Mouse (Mus musculus) embryonic facial prominence, embryonic 12.5 days (tissue): ENCODE results near the gene Nif3l1. TPM values are rescaled to one million over a fixed set of nuclear protein-coding genes. Genes with fewer than 3 reads are reported as not detected.

Source experiments
- ATAC-seq: fragments of 200-750 bp; cut with Nextera tagmentation; 2 replicates; pipeline ENCODE4 v1.8.0; 2017; ENCODE audit not compliant: insufficient number of reproducible peaks, insufficient read depth, low FRiP score, low TSS enrichment
- H3K27ac ChIP-seq: fragments of 300-500 bp; sonication (generic); 2 replicates; pipeline ENCODE4 v1.5.1; 2016; ENCODE audit warnings: mild to moderate bottlenecking
- H3K27me3 ChIP-seq: fragments of 300-500 bp; sonication (generic); 2 replicates; pipeline ENCODE4 v1.6.1; 2016; ENCODE audit warnings: mild to moderate bottlenecking, moderate library complexity
- H3K36me3 ChIP-seq: fragments of 300-500 bp; sonication (generic); 2 replicates; pipeline ENCODE4 v1.6.1; 2016; ENCODE audit warnings: mild to moderate bottlenecking
- H3K4me1 ChIP-seq: fragments of 300-500 bp; sonication (generic); 2 replicates; pipeline ENCODE4 v1.6.1; 2016
- H3K4me2 ChIP-seq: fragments of 300-500 bp; sonication (generic); replicated peaks from 2 replicates; pipeline ENCODE4 v1.6.1; 2016; ENCODE audit warnings: mild to moderate bottlenecking, moderate library complexity
- H3K4me3 ChIP-seq: fragments of 300-500 bp; sonication (generic); 2 replicates; pipeline ENCODE4 v1.5.1; 2016; ENCODE audit warnings: mild to moderate bottlenecking
- H3K9ac ChIP-seq: fragments of 300-500 bp; sonication (generic); 2 replicates; pipeline ENCODE4 v1.6.1; 2016; ENCODE audit warnings: mild to moderate bottlenecking, moderate library complexity
- H3K9me3 ChIP-seq: fragments of 300-500 bp; sonication (generic); 2 replicates; pipeline ENCODE4 v1.6.1; 2016; ENCODE audit warnings: mild to moderate bottlenecking, moderate library complexity
- WGBS: fragments of 180-500 bp; shearing (Covaris S2); methylation state at CpG from one replicate; pipeline ENCODE4 v1.1.7; 2016; 5-methylcytosine and 5-hydroxymethylcytosine counted together
- polyA plus RNA-seq: library from polyadenylated mRNA; unstranded; fragments of >200 nt; fragmentation: Nextera tagmentation; extraction: Ambion mirVana; gene quantifications from 2 replicates; pipeline ENCODE4 v1.2.1, GENCODE M21; 2016

The Nif3l1 gene
- polyA plus RNA-seq, 1 experiment from 2014 or later, result 56.0 TPM

DNA sequence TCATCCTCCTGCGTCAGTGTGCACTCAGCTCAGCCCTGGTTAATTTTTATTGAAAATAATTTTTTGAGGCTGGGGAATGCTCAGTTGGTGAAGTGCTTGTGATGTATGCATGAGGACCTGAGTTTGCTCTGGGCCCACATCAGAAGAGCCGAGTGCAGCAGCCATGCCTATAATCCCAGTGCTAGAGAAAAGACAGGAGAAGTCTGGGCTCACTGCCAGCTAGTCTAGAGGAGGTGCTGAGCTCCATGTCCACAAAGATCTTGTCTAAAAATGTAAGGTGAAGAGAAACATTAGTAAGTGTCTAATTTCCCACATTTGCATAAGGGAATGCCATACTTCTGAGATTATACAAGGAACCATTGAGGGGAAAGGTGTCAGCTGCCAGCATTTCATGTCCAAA is 13.9 kb downstream of the Nif3l1 start:
- no peaks in the 10 kb centered on the region for H3K9me3 ChIP-seq
- no peak overlapping the region for H3K27ac ChIP-seq
- H3K4me3 ChIP-seq, result no peak overlapping the region
- ATAC-seq, result no peak
- H3K36me3 ChIP-seq, result peaks cover 88% of the 10 kb centered on the region
- no peaks in the 10 kb centered on the region for H3K27me3 ChIP-seq
- H3K9ac ChIP-seq, result no peak overlapping the region
- no peaks in the 10 kb centered on the region for H3K4me1 ChIP-seq
- 93% methylated on average over 2 of the region's 2 CpGs for WGBS
- H3K4me2 ChIP-seq, result no peak overlapping the region

DNA sequence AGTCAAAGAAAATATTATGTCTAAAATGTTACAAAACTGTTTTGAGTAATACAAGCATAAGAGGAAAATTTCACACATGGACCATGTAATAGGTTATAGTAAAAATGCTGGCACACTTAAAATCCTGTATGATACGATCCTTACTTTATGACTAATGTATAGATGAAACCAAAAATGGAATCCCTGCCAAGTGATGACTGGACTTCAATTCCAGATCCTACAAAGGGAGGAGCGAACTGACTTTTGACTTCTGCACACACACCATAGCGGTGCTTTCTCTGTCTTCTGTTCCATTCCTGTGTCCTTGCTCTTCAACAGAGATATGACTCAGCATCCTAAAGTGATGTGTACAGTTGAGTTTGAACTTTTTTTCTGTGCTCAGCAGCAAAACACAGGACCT is 15.6 kb downstream of the Nif3l1 start:
- Histone ChIP-seq H3K4me3 (no peak overlapping the region), H3K27me3 (no peaks in the 10 kb centered on the region), H3K4me2 (no peak overlapping the region), H3K27ac (no peak overlapping the region), H3K36me3 (peaks cover 89% of the 10 kb centered on the region), H3K9me3 (no peaks in the 10 kb centered on the region), H3K4me1 (no peaks in the 10 kb centered on the region), H3K9ac (no peak overlapping the region)
- 94% methylated on average over 3 of the region's 3 CpGs for WGBS
- no peak for ATAC-seq

DNA sequence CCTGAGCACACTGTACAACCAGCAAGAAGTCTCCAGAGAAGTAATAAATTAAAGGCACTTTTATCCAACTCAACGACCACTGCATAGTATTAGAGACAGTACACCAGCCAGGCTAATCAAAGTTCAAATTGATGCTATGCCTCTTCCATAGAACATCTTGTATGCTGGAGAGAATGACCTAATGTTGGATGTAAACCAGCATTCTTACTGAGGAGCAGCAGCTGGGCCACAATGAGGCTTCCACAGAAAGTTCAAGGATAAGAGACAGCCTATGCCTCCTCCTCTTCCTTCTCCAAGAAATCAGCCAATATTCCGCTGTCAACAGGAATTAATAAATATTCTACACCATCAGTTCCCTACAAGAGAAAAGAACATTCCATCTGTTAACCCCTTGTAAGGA is 19.0 kb downstream of the Nif3l1 start:
- Histone ChIP-seq H3K36me3 (peaks cover 76% of the 10 kb centered on the region), H3K27ac (no peak overlapping the region), H3K4me3 (no peak overlapping the region), H3K27me3 (no peaks in the 10 kb centered on the region), H3K9me3 (no peaks in the 10 kb centered on the region), H3K9ac (no peak overlapping the region), H3K4me1 (no peaks in the 10 kb centered on the region), H3K4me2 (no peak overlapping the region)
- ATAC-seq, result no peak
- 89% methylated on average over 2 of the region's 2 CpGs for WGBS

DNA sequence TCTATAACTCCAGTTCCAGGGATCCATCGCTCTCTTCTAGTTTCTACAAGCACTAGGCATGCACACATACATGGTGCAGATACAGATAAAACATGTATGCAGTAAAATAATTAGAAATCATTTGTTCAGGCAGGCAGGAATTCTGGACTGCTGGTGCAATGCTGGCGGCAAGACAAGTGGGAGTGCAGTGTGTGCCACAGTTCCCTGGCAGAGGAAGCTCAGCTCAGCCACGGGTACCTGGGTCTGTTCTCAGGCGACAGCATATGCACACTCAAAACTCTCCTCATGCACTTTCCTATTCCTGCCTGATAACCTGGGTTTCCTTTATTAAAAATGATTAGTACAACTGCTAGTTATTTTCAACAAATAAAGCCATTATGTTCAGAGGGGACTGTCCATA is 20.1 kb downstream of the Nif3l1 start:
- H3K27me3 ChIP-seq, result no peaks in the 10 kb centered on the region
- no peaks in the 10 kb centered on the region for H3K9me3 ChIP-seq
- no peaks in the 10 kb centered on the region for H3K4me1 ChIP-seq
- no peak overlapping the region for H3K4me3 ChIP-seq
- 89% methylated on average over 4 of the region's 4 CpGs for WGBS
- H3K27ac ChIP-seq, result no peak overlapping the region
- H3K4me2 ChIP-seq, result no peak overlapping the region
- no peak for ATAC-seq
- H3K36me3 ChIP-seq, result peaks cover 77% of the 10 kb centered on the region
- H3K9ac ChIP-seq, result no peak overlapping the region

DNA sequence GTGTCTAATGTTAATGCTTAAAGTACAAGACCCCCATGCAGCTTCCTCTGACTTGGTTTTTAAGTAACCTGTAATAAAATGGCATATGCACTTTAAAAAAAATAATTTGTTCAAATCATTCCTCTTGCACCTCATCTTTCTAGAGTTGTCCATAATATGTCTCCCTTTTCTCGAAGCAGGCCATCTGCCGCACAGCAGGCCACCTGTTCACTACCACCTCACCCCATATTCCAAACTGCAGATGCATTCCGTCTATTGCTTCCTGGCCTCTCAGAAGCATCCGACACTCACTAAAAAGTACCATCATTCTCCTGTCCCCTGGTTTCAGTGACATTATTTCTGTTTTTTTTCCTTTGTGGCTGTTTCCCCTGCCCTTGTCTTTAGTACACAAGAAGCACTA is 20.6 kb downstream of the Nif3l1 start:
- Histone ChIP-seq H3K36me3 (peaks cover 74% of the 10 kb centered on the region), H3K4me1 (no peaks in the 10 kb centered on the region), H3K9ac (no peak overlapping the region), H3K4me3 (no peak overlapping the region), H3K9me3 (no peaks in the 10 kb centered on the region), H3K27me3 (no peaks in the 10 kb centered on the region), H3K27ac (no peak overlapping the region), H3K4me2 (no peak overlapping the region)
- WGBS, result 90% methylated on average over 4 of the region's 4 CpGs
- no peak for ATAC-seq

DNA sequence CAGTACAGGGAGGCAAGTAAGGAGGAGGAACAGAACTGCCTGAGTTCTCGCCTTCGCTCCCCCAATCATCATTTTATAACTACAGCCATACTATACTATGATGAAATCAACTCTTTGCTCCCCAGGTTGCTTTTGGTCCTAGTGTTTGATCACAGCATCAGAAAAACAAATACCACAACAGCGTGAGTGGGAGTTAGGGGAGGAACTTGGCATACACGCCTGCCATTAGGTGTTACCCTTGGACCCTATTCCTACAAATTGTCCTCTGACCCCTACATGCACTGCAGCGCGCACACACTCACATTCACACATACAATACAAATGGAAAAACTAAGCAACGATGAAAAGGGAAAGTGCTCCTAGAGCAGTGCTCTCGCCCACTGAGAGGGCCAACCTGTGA is 30.7 kb downstream of the Nif3l1 start:
- Histone ChIP-seq H3K9me3 (no peaks in the 10 kb centered on the region), H3K36me3 (peaks cover 75% of the 10 kb centered on the region)
- WGBS, result 95% methylated on average over 8 of the region's 8 CpGs

DNA sequence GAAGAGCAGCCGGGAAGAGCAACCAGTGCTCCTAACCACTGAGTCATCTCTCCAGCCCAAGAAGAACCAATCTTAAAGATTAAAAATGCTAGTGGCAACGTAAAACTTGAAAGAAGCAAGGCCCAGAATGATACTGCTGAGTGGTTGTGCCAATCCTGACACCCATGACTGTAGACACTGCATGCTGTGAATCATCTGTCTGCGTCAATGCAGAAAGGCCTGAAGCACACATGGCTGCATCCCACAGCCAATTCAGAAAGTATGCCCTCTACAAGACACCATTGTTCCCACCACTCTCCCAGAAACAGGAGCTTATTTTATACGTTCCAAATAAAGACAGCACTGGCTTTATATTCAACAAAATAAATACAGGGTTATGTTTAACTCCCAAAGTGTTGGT is 37.7 kb downstream of the Nif3l1 start:
- Histone ChIP-seq H3K9ac (no peak overlapping the region), H3K27ac (no peak overlapping the region), H3K4me2 (no peak overlapping the region), H3K27me3 (no peaks in the 10 kb centered on the region), H3K4me1 (no peaks in the 10 kb centered on the region), H3K9me3 (no peaks in the 10 kb centered on the region), H3K36me3 (peaks cover 70% of the 10 kb centered on the region), H3K4me3 (no peak overlapping the region)
- no peak for ATAC-seq
- WGBS, result 95% methylated on average over 4 of the region's 4 CpGs

More for the DNA sequence above, 30.7 kb downstream of the Nif3l1 start:
- H3K4me2 ChIP-seq, result no peak overlapping the region
- no peak overlapping the region for H3K27ac ChIP-seq
- no peak overlapping the region for H3K9ac ChIP-seq
- ATAC-seq, result no peak
- no peaks in the 10 kb centered on the region for H3K4me1 ChIP-seq
- H3K27me3 ChIP-seq, result no peaks in the 10 kb centered on the region
- H3K4me3 ChIP-seq, result no peak overlapping the region

DNA sequence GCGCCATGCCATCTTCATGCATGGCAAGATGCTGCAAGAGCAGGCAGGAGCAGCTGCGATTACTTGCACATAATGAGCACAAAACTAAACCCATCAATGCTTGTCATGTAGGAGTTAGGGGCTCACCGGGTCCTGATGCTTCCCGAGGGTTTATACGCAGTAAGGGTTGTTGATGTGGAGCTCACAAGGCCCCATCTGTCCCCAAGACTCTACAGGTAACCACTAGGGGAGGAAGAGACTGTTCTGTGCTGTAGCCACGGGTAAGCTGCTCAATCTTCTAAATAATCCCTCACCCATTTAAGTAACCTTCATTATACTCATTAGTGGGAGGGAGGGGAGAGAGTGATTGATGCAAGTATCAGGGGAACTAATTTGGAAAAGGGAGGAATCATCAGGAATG is 50.7 kb downstream of the Nif3l1 start:
- Histone ChIP-seq H3K4me1 (no peaks in the 10 kb centered on the region), H3K9me3 (no peaks in the 10 kb centered on the region), H3K4me3 (no peak overlapping the region), H3K4me2 (no peak overlapping the region), H3K27me3 (no peaks in the 10 kb centered on the region), H3K36me3 (peaks cover 74% of the 10 kb centered on the region), H3K9ac (no peak overlapping the region), H3K27ac (no peak overlapping the region)
- ATAC-seq, result no peak
- WGBS, result 92% methylated on average over 6 of the region's 6 CpGs

DNA sequence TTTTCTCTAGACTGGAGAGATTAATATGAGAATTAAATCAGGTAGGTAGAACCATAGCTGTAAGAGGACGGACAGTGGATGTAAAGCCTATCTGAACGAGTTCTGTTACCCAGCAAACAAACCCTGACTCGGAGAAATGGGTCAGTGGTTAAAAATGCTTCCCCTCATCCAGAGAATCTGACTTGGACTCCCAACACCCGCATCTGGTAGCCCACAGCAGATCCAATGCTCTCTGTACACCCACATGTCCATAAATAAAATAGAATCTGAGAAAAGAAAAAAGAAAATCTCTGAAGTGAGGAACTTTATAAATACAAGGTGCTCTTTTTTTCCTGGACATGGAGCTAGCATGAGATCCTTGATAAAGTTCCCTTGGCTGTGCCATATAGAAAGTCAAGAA is 52.7 kb downstream of the Nif3l1 start:
- Histone ChIP-seq H3K27me3 (no peaks in the 10 kb centered on the region), H3K4me1 (no peaks in the 10 kb centered on the region), H3K9me3 (no peaks in the 10 kb centered on the region), H3K36me3 (peaks cover 54% of the 10 kb centered on the region), H3K4me2 (no peak overlapping the region), H3K4me3 (no peak overlapping the region), H3K9ac (no peak overlapping the region), H3K27ac (no peak overlapping the region)
- WGBS, result 91% methylated on average over 4 of the region's 4 CpGs
- ATAC-seq, result no peak

DNA sequence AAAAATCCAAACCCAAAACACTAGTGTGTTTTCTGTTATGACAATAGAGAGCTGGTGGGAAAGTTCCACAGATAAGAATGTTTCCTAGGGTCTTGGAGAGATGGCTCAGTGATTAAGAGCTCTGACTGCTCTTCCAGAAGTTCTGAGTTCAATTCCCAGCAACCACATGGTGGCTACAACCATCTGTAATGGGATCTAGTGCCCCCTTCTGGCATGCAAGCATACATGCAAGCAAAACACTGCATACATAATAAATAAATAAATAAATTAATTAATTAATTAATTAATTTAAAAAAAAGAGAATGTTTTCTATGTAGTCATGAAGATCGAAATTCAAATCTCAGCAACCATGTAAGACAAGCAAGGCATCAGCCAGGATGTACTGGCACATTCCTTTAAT is 53.8 kb downstream of the Nif3l1 start:
- no peak overlapping the region for H3K27ac ChIP-seq
- WGBS, result 98% methylated on average over 1 of the region's 1 CpGs
- peaks cover 47% of the 10 kb centered on the region for H3K36me3 ChIP-seq
- H3K9me3 ChIP-seq, result no peaks in the 10 kb centered on the region
- no peak for ATAC-seq
- H3K9ac ChIP-seq, result no peak overlapping the region
- no peak overlapping the region for H3K4me3 ChIP-seq
- H3K27me3 ChIP-seq, result no peaks in the 10 kb centered on the region
- H3K4me1 ChIP-seq, result peaks cover 10% of the 10 kb centered on the region
- H3K4me2 ChIP-seq, result no peak overlapping the region

DNA sequence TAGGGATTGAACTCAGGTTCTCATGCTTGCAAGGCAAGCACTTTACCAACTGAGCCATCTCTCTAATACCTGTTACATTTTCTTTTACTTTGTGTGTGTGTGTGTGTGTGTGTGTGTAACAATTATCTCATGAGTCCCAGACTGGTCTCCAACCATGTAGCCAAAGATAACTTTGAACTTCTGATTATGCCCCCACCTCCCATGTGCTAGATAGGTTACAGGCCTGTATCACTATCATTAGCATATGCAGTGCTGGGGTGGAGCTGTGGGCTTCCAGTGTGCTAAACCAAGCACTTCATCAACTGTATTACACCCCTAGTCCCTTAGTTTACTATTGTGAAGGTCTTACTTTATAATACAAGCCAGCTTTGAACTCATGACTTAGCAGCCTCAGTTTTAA is 58.2 kb downstream of the Nif3l1 start:
- peaks cover 29% of the 10 kb centered on the region for H3K36me3 ChIP-seq
- H3K9me3 ChIP-seq, result peaks cover 15% of the 10 kb centered on the region
- H3K4me1 ChIP-seq, result peaks cover 14% of the 10 kb centered on the region
- H3K27me3 ChIP-seq, result no peaks in the 10 kb centered on the region
- H3K4me2 ChIP-seq, result peak overlapping the region; percentile 82
- H3K27ac ChIP-seq, result no peak overlapping the region
- no peak overlapping the region for H3K9ac ChIP-seq
- H3K4me3 ChIP-seq, result 0 out of 2 replicates have a peak overlapping the region, but pooled peaks have one; percentile 98
- ATAC-seq, result no peak

DNA sequence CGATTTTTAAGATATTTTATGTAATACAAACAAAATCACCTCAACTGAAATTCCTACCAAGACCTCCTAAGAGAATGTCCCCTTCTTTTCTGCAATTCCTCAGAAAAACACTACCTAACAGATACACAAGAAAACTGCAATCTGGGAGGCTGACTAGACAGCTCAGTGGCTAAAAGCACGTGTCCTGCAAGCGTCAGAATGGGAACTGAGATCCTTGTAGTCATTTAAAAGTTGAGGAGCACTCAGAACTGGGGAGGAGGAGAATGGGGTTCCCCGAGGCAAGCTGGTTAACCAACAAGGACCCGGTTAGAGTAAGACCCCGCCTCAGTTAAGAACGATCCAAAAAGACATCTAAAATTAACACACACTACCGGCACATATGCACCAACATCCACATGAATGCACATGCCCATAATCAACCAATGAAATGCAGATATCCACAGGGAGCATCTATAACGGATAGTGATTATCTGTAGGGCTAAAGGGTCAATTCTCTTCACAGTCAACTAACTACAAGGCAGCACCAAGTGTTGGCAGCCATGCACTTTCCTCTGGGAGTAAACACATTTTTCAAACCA is 58.9 kb downstream of the Nif3l1 start:
- Histone ChIP-seq H3K4me3 (peak overlapping the region; percentile 98), H3K4me2 (peak overlapping the region; percentile 82), H3K27ac (peak overlapping the region; percentile 88; the same call in 1 of the 2 replicates), H3K9ac (peak overlapping the region; percentile 92), H3K27me3 (no peaks in the 10 kb centered on the region), H3K9me3 (peaks cover 22% of the 10 kb centered on the region), H3K36me3 (peaks cover 25% of the 10 kb centered on the region), H3K4me1 (peaks cover 14% of the 10 kb centered on the region)
- ATAC-seq, result no peak
- 29% methylated on average over 9 of the region's 9 CpGs for WGBS
